Mouse (Mus musculus) lung, postnatal 4 days (tissue): ENCODE measurements around the gene Luzp1.

Experiments used
- DNase-seq, 2 experiments: peaks; one replicate each; pipeline ENCODE4 v3.0.0; 2021

Luzp1 gene

GRCm38 (mm10) chr4:136469371-136469903 lies at the start of gene Luzp1:
Gene Luzp1 (plus strand): TSS chr4:136469761.
- DNase-seq = peak; percentile 94 to 95

GRCm38 (mm10) chr4:136423224-136423623 lies 46.3 kb upstream of the Luzp1 start, which contains the start of gene Htr1d:
Gene Htr1d (plus strand): TSS chr4:136423524.
- no peak for DNase-seq

- no peak for DNase-seq
These were observed 45.2 kb upstream of the Luzp1 start for GRCm38 (mm10) chr4:136424120-136424999.

DNA sequence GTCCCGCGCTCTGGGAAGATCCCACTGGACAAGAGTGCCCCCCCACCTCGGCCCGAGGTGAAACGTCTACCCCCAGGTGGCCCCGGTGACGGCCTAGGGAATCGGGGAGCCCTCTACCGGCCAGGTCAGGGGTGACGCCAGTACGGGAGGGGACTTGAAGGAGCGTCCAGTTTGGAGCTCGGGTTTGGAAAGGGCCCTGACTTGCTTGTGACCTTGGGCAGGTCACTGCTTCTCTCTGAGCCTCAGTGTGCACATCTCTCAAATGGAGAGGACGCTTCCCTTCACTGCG lies 44.6 kb upstream of the Luzp1 start:
- DNase-seq = peak in 1 of 2 experiments; percentile 36

DNA sequence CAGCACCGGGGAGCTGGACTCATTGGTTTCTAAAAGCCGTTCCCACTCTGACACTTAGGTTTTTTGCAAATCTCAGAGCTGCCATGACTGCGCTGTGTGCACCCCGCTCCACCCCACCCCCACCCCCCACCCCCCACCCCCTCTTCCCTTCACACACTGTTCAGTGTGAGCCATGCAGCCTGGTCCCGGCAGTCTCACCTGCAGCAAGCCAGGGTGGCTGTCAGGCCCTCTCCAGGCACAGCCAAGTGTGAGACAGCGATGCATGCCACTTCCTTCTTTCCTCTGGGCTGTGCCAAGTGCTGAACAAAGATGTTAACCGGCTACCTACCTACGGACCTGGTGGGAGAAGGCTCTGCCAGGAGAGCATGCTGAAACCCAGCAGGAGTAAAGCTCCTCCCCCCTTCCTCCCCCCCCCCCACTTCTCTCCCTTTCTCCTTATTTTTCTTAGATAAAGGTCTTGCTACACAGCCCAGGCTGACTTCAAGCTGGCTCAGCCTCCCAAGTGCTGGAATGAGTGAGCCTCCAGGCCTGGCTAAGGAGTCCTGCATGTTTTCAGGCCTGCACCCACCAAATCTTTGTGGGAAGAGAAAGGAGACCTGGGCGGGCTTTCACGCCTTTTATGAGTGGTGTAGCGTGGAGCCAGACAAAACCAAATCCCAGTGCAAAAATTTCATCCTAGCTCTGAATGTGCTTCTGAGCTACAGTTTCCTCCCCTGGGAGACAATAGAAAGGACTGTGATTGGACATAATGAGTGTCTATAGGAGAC lies 38.8 kb upstream of the Luzp1 start:
- DNase-seq = no peak

DNA sequence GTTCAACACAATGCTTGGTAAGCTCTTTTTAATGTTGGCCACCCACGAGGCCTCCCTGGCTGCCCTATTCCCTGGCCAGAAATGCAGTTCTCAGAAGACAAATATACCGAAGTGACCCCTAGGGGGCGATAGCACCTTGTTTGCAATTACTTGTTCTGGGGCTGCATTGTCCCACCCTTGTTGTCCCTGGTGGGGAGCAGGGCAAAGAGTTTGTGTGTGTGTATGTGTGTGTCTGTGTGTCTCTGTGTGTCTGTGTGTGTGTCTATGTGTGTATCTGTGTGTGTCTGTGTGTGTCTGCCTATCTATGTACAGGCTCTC lies 38.2 kb upstream of the Luzp1 start:
- peak; percentile 28 to 73 for DNase-seq

- no peak for DNase-seq
These were observed 35.5 kb upstream of the Luzp1 start for GRCm38 (mm10) chr4:136434029-136434428.

GRCm38 (mm10) chr4:136439106-136439505 lies 30.5 kb upstream of the Luzp1 start:
- no peak for DNase-seq

DNA sequence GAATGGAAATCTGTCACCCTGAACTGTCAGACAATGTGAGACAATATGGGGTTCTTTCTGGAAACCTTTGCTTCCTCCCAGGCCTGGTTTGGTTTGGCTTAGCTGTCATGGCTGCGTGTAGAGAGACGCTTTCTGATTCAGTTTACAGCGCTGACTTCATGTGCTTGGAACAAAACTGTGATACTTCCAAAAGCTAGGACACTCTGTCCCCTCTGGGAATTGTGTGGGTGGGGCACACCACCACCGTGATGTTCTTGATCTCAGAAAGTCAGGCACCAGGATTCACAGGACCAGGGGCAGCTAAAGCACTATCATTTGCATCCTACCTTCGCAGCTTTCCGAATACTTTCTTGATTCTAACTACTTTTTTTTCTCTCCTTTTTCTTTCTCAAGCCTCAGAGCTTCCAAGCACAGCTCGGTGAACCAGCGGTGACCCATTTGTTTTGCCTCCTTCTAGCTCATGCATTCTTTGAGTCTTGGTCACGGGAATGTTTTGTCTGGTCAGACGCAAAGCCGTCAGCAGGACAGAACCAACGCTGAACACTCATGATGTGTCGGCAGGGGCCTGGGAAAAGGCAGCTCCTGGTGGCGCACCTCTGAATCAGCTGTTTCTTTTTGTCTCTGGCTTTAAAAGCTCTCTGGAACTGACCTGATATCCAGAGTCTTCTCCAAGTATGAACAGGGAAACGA lies 28.1 kb upstream of the Luzp1 start:
- no peak for DNase-seq

DNA sequence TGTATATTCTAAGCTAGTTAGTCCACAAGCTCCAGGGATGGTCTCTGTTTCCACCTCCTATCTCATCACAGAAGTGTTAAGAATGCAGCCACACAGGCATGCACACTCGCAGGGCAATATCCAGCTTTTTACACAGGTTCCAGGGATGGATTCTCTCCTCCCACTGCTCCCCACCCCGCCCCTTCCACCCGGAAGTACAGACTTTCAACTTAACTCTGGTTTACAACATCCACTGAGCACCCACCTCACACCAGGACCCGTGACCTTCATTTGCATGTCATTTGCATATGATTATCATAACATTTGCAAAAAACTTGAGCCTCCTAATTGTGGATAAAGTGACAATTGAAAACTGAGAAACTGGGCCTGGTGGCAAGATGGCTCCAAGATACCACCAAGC lies 25.0 kb upstream of the Luzp1 start:
- no peak for DNase-seq

- no peak for DNase-seq
These were observed 19.8 kb upstream of the Luzp1 start for GRCm38 (mm10) chr4:136449795-136450194.

DNA sequence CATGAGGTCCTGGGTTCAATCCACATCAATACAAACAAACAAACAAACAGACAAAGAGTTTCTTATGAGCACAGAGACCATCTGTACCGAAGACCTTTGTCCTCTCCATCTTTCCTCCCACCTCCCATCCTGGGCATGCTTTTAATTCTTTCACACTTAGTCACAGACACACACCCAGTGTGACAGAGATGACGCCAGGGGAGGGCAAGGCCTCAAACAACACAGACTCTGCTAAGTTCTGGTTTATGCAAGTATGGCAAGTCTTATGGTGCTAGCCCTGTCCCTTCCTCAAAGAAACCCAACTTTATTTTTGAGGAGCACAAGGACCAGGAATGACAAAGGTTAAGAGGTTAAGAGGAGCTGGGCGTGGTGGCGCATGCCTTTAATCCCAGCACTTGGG lies 19.3 kb upstream of the Luzp1 start:
- no peak for DNase-seq

DNA sequence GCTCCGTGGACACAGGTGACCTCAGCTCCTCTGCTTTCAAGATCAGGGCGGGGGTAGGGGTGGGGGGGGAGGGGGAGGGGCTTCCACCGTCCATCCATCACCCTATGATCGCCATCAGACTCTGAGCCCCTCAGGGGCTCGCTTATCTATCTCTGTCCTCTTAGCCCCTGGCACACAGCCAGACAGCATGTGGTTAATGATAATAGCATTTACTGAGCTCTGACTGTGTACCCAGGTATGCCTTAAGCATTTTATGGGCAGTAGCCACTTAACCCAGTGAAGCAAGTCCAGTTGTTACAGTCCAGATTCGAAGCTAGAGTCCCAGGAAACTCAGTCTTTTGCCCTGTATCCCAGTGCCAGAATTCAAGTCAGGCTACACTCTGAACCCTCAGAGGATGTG lies 18.0 kb upstream of the Luzp1 start:
- DNase-seq = no peak

DNA sequence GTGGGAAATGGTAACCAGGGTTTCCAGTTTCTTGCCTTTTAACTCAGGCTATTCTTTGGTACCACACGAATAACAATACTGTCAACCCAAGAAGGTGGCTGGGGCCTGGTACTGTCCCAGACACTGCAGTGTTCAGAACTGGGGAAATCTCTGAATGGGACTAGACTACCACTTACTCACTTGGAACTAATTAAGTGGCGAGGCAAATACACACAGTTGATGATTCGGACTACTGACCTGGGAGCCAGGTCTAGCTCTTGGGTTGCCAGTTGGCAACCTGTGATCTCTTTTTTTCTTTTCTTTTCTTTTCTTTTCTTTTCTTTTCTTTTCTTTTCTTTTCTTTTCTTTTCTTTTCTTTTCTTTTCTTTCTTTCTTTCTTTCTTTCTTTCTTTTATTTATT lies 17.3 kb upstream of the Luzp1 start:
- DNase-seq = no peak

DNA sequence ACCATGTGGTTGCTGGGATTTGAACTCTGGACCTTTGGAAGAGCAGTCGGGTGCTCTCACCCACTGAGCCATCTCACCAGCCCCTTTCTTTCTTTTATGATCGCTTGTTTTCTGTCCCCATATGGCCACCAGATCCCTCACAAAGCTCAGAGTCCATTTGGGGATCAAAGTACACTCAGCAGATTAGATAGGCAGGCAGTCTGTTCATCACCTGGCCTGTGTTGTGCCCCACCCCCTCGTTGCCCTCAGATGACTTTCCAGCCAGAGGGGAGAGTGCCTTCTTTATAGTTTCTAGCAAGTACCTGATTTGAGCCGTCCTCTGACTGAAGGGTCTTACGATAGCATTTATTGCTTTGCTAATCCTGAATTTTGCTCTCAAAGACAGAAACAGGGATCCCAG lies 16.8 kb upstream of the Luzp1 start:
- DNase-seq = no peak

- DNase-seq = peak; percentile 74 to 88
These were observed 14.7 kb upstream of the Luzp1 start for GRCm38 (mm10) chr4:136454850-136455260.

- DNase-seq = no peak
These were observed 12.9 kb upstream of the Luzp1 start for GRCm38 (mm10) chr4:136456516-136457218.

- DNase-seq = no peak
These were observed 11.3 kb upstream of the Luzp1 start for GRCm38 (mm10) chr4:136458276-136458675.

DNA sequence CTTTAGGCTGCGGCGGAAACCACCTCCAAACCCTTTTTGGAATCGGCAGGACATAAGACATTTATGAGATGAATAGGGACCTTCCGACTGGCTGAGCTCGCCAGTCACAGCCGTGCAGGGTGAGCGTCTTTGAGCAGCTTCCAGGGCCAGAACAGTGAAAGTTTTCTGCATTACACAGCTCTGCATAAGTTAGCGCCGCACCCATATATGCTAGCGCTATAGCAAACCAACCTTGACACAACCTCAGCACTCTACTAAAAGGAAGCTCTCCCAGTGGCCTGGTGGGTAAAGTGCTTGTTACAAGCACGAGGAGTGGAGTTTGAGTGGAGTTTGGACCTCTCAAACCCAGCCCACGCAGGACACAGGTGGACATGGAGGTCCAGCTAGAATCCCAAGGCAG lies 10.4 kb upstream of the Luzp1 start:
- no peak for DNase-seq

DNA sequence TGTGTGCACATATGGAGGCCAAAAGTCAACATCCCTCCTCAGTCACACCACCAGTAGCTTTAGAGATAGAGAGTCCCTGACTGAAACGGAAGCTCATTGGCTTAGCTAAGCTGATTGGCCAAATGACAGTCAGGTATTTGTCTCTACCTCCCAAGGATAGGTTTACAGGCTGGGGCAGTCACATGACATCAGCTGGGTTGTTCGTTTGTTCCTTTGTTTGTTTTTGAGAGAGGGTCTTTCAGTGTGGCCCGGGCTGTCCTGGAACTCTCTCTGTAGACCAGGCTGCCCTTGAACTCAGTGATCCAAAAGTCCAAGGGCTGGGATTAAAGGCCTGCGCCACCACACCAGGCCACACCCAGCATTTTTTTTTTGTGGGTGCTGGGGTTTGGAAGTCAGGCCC lies 8.4 kb upstream of the Luzp1 start:
- DNase-seq = no peak

- no peak for DNase-seq
These were observed 7.8 kb upstream of the Luzp1 start for GRCm38 (mm10) chr4:136461761-136462085.

DNA sequence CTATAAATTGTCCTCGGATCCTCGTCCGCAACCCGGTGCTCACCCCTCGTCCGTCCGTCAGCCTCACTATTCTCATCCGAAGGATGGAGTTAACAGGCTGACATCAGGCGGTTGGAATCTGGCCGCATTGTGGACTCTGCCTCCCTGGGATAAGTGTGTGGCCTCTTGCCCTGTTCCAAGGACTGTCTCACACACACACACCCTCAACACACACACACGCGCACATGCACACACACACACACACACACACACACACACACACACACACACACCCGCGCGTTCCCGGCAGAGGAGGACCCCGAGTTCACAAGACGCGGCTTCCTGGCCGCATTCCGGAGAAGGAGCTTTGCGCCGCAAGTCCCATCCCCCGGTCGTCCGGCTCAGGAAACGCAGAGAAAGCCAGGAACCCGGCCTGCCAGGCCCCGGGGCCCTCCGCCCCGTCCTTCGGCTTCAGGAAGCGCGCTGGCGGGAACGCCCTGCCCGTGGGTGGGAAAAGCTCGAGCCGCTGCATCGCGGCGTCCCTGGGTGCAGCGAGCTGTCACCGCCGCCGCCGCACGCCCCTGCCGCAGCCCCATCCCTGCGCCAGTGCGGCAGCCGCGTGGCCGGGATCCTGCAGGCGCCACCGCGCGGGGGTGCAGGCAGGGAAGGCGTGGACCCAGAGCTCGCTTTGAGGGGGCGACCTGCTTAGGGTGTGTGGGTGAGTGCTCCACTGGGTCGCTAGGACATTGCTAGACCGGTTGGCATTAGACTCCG lies 7.3 kb upstream of the Luzp1 start, which contains the start of gene 6030445D17Rik:
6030445D17Rik (plus strand) TSS at position 165 of the 753 bp plus-strand sequence.
- DNase-seq = peak; percentile 89 to 93
